Mouse (Mus musculus) heart, embryonic 16.5 days (tissue): ENCODE measurements around the gene Mark1. TPM values are rescaled to one million over a fixed set of nuclear protein-coding genes. Genes with fewer than 3 reads are reported as not detected.

ENCODE experiments used
- ATAC-seq: fragments of 200-750 bp; cut with Nextera tagmentation; replicated peaks from 2 replicates; pipeline ENCODE4 v1.8.0; 2017; ENCODE audit warnings: moderate number of reproducible peaks; ENCODE audit not compliant: insufficient read depth, low FRiP score; ENCODE audit errors: extremely low read depth
- H3K27ac ChIP-seq: fragments of 300-500 bp; sonication (generic); 2 replicates; pipeline ENCODE4 v1.5.1; 2014; ENCODE audit warnings: mild to moderate bottlenecking, low read length, control low read depth, moderate library complexity
- H3K27me3 ChIP-seq: fragments of 300-500 bp; sonication (generic); 2 replicates; pipeline ENCODE4 v1.6.1; 2014; ENCODE audit warnings: low read length, mixed read lengths; ENCODE audit not compliant: control insufficient read depth, insufficient read depth
- H3K36me3 ChIP-seq: fragments of 300-500 bp; sonication (generic); 2 replicates; pipeline ENCODE4 v1.6.1; 2014; ENCODE audit not compliant: control insufficient read depth, insufficient read depth
- H3K4me1 ChIP-seq: fragments of 300-500 bp; sonication (generic); 2 replicates; pipeline ENCODE4 v1.6.1; 2014; ENCODE audit warnings: low read length, mixed read lengths; ENCODE audit not compliant: control insufficient read depth, insufficient read depth
- H3K4me2 ChIP-seq: fragments of 300-500 bp; sonication (generic); 2 replicates; pipeline ENCODE4 v1.6.1; 2014; ENCODE audit warnings: low read depth, mild to moderate bottlenecking, control low read depth, low read length
- H3K4me3 ChIP-seq: fragments of 300-500 bp; sonication (generic); 2 replicates; pipeline ENCODE4 v1.5.1; 2014; ENCODE audit warnings: mild to moderate bottlenecking, control low read depth, low read length
- H3K9ac ChIP-seq: fragments of 300-500 bp; sonication (generic); 2 replicates; pipeline ENCODE4 v1.6.1; 2014; ENCODE audit warnings: low read length, control low read depth
- H3K9me3 ChIP-seq: fragments of 300-500 bp; sonication (generic); replicated peaks from 2 replicates; pipeline ENCODE4 v1.6.1; 2016; ENCODE audit warnings: low read length; ENCODE audit not compliant: control insufficient read depth
- WGBS: fragments of 180-500 bp; shearing (Covaris S2); extraction: QIAGEN DNeasy Blood & Tissue Kit; methylation state at CpG from one replicate; pipeline ENCODE4 v1.1.7; 2014; 5-methylcytosine and 5-hydroxymethylcytosine counted together
- polyA plus RNA-seq: library from polyadenylated mRNA; unstranded; fragments of >200 nt; fragmentation: Nextera tagmentation; extraction: Ambion mirVana; gene quantifications from 2 replicates; pipeline ENCODE4 v1.2.1, GENCODE M21; 2015

Gene Mark1
- polyA plus RNA-seq, 1 experiment from 2014 or later: 1.6 TPM

GRCm38 (mm10) chr1:184912336-184912735 is 87.0 kb downstream of the Mark1 start:
- no peaks in the 10 kb centered on the region for H3K27me3 ChIP-seq
- WGBS: 89% methylated on average over 18 of the region's 18 CpGs
- no peak overlapping the region for H3K27ac ChIP-seq
- no peak overlapping the region for H3K4me3 ChIP-seq
- no peaks in the 10 kb centered on the region for H3K4me1 ChIP-seq
- H3K4me2 ChIP-seq: no peak overlapping the region
- ATAC-seq: no peak
- no peaks in the 10 kb centered on the region for H3K9me3 ChIP-seq
- H3K36me3 ChIP-seq: peaks cover 6% of the 10 kb centered on the region; the same call in 1 of the 2 replicates
- no peak overlapping the region for H3K9ac ChIP-seq

DNA sequence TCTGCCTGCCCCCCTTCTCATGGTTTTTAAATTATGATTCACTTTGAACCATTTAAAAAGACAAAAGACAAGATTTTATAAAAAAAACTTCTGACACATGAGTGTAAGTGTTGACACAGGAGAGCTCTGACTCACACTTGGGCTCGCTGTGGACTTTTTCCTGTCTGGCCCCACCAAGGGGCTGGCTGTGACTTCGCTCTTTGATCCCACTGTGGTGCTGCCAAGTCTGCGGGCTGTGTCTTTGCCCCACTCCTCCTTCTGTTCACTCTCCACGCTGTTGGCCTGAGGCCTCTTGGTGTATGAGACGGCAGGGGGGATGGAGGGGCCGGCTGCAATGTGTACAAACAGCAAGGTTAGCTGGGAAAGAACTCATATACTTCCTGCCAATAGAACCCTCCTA is 87.5 kb downstream of the Mark1 start:
- H3K27ac ChIP-seq: no peak overlapping the region
- ATAC-seq: no peak
- H3K36me3 ChIP-seq: peaks cover 6% of the 10 kb centered on the region; the same call in 1 of the 2 replicates
- H3K27me3 ChIP-seq: no peaks in the 10 kb centered on the region
- no peaks in the 10 kb centered on the region for H3K4me1 ChIP-seq
- no peak overlapping the region for H3K9ac ChIP-seq
- WGBS: 56% methylated on average over 6 of the region's 6 CpGs
- no peak overlapping the region for H3K4me2 ChIP-seq
- H3K4me3 ChIP-seq: no peak overlapping the region
- H3K9me3 ChIP-seq: no peaks in the 10 kb centered on the region

DNA sequence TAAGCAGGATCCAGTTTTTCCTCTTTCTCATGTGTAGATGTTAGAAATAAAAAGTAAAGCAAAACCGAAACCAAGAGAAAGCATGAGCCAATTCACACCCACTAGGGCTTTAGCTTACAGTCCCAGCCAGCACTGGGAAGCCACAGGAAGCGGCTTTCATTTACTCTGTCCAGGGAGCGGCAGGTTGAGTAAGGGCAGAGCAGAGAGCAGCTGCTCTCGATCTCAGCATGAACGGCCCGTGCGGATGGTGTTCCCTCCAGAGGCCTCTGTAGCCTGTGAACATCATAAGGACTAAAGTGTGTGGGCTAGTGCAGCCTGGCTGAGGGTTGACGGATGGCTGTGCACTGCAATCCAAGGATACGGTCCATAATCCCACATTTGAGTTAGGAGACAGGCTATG is 90.8 kb downstream of the Mark1 start:
- no peak for ATAC-seq

GRCm38 (mm10) chr1:184905904-184906745 is 93.2 kb downstream of the Mark1 start:
- H3K4me3 ChIP-seq: no peak overlapping the region
- no peak overlapping the region for H3K27ac ChIP-seq
- no peaks in the 10 kb centered on the region for H3K4me1 ChIP-seq
- H3K4me2 ChIP-seq: no peak overlapping the region
- H3K9me3 ChIP-seq: no peaks in the 10 kb centered on the region
- 86% methylated on average over 12 of the region's 12 CpGs for WGBS
- H3K36me3 ChIP-seq: peaks cover 2% of the 10 kb centered on the region; the same call in 1 of the 2 replicates
- no peaks in the 10 kb centered on the region for H3K27me3 ChIP-seq
- no peak overlapping the region for H3K9ac ChIP-seq
- no peak for ATAC-seq

More for the DNA sequence above, 90.8 kb downstream of the Mark1 start:
- Histone ChIP-seq H3K4me3 (no peak overlapping the region), H3K4me2 (no peak overlapping the region), H3K27ac (no peak overlapping the region), H3K4me1 (no peaks in the 10 kb centered on the region), H3K9ac (no peak overlapping the region), H3K27me3 (no peaks in the 10 kb centered on the region), H3K36me3 (peaks cover 5% of the 10 kb centered on the region; the same call in 1 of the 2 replicates), H3K9me3 (no peaks in the 10 kb centered on the region)
- 57% methylated on average over 9 of the region's 9 CpGs for WGBS

DNA sequence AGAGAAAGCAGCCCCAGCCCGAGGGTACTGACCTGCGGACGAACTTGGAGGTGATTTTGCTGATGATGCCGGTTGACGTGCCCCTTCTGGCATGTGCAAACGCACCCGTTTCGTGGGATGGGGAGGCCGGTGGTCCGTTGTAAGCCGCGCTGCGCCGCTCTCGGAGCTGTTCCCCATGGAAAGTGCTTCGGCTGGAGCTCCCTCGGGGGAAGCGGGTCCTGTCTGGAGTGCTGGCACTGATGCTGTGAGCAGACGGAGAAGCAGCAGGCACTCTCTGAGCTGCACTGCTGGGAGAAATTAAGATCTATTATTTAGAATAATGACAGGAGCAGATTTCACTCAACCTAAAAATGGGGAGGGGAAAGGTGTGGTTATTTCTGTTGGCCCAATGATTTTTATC is 94.0 kb downstream of the Mark1 start:
- H3K27ac ChIP-seq: no peak overlapping the region
- no peaks in the 10 kb centered on the region for H3K9me3 ChIP-seq
- H3K4me3 ChIP-seq: no peak overlapping the region
- H3K36me3 ChIP-seq: peaks cover 2% of the 10 kb centered on the region
- no peak overlapping the region for H3K4me2 ChIP-seq
- no peaks in the 10 kb centered on the region for H3K4me1 ChIP-seq
- 79% methylated on average over 19 of the region's 19 CpGs for WGBS
- no peaks in the 10 kb centered on the region for H3K27me3 ChIP-seq
- ATAC-seq: no peak
- no peak overlapping the region for H3K9ac ChIP-seq

DNA sequence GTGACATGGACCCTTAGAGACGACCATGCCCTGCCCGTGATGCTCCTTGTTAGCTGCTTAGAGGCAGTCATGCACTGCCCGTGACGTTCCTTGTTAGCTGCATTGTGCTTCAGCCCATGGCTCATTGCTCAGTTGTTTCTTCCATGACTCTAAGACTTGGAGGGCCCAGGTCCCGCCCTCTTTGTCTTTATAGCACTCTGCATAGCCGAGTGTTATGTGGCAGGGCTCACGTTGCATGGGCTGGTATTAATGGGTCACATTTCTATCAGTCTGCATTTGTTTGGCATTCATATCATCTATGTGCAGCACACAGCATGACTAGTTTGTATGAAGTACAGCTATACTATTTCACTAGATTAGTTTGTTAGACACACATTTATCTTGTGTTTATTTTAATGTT is 95.7 kb downstream of the Mark1 start:
- Histone ChIP-seq H3K36me3 (peaks cover 2% of the 10 kb centered on the region), H3K4me2 (no peak overlapping the region), H3K9ac (no peak overlapping the region), H3K4me3 (no peak overlapping the region), H3K4me1 (no peaks in the 10 kb centered on the region), H3K9me3 (no peaks in the 10 kb centered on the region), H3K27me3 (no peaks in the 10 kb centered on the region), H3K27ac (no peak overlapping the region)
- 78% methylated on average over 7 of the region's 7 CpGs for WGBS
- no peak for ATAC-seq

- ATAC-seq: no peak
- Histone ChIP-seq H3K27me3 (no peaks in the 10 kb centered on the region), H3K9ac (no peak overlapping the region), H3K36me3 (peaks cover 5% of the 10 kb centered on the region), H3K4me2 (no peak overlapping the region), H3K4me1 (no peaks in the 10 kb centered on the region), H3K27ac (no peak overlapping the region), H3K9me3 (no peaks in the 10 kb centered on the region), H3K4me3 (no peak overlapping the region)
- WGBS: 78% methylated on average over 7 of the region's 7 CpGs
Measured at GRCm38 (mm10) chr1:184902886-184903285, 96.5 kb downstream of the Mark1 start.

DNA sequence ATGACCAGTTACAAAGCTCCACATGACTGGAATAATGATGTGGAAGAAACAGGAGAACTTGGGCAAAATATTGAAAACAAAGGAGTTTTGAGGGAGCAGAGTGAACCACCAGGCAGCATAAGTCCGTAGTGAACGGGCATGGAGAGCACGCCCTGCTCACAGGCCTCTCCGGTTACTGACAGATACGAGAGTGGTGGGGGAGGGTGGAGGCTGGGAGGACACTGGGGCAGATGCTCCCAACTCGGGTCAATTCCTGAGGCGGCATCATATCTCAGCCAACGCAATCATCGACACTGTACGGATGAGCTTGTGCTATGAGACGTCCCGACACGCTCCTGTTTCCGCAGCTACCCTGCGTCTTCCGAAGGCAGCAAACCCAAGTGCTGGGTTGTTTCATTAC is 102.0 kb downstream of the Mark1 start:
- Histone ChIP-seq H3K4me2 (no peak overlapping the region), H3K4me3 (no peak overlapping the region), H3K9me3 (no peaks in the 10 kb centered on the region), H3K36me3 (peaks cover 4% of the 10 kb centered on the region), H3K27me3 (no peaks in the 10 kb centered on the region), H3K9ac (no peak overlapping the region), H3K4me1 (no peaks in the 10 kb centered on the region), H3K27ac (no peak overlapping the region)
- WGBS: 61% methylated on average over 16 of the region's 16 CpGs
- no peak for ATAC-seq

DNA sequence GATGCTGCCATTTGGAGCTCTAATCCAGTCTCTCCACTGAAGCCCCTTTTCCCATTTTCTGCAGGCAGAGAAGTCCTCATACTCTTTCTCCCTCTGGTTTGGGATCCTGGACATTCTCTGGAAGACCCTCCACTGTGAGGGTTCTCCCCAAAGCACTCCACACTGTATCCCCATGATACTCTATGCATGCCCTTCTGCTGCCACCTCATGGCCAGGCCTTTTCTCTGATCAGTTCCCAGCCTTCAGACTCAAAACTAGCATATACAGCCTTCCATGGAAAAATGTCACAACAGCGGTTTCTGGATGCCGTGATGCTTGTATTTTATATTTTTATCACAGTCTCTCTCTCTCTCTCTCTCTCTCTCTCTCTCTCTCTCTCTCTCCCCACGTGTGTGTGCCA is 107.4 kb downstream of the Mark1 start:
- Histone ChIP-seq H3K4me3 (no peak overlapping the region), H3K27me3 (no peaks in the 10 kb centered on the region), H3K9ac (no peak overlapping the region), H3K4me2 (no peak overlapping the region), H3K36me3 (no peaks in the 10 kb centered on the region), H3K4me1 (no peaks in the 10 kb centered on the region), H3K27ac (no peak overlapping the region), H3K9me3 (no peaks in the 10 kb centered on the region)
- ATAC-seq: no peak
- WGBS: 74% methylated on average over 3 of the region's 3 CpGs
